Mouse (Mus musculus) E14TG2a.4 (cell line): ENCODE results near the gene Tgfbi.

Source experiments
- CTCF ChIP-seq: conservative IDR thresholded peaks from 2 replicates; pipeline ENCODE4 v1.5.1; 2014; ENCODE audit warnings: low read length
- POU5F1 ChIP-seq: IDR thresholded peaks from 2 replicates; pipeline ENCODE4 v1.6.1; 2014; ENCODE audit warnings: low read length, borderline replicate concordance

GRCm38 (mm10) chr13:56575701-56576321, 33.5 kb upstream of the Tgfbi start:
- TF ChIP-seq CTCF, result peak; percentile 83
- TF ChIP-seq POU5F1, result no peak
